Mouse (Mus musculus): Measurements from ENCODE around the gene Plin4. TPM values are rescaled to one million over a fixed set of nuclear protein-coding genes. Genes with fewer than 3 reads are reported as not detected.
"Not testable (repeated sequence)": the region's sequence is repeated elsewhere in the genome, so short reads cannot be mapped to it uniquely, and the experiment has no call there.

Plin4 gene
- polyA plus RNA-seq, 1 experiment from 2014 or later, result 0.04 TPM

GRCm38 (mm10) chr17:56092794-56093193 is 16.8 kb downstream of the Plin4 start:
- no peaks in the 10 kb centered on the region for H3K4me1 ChIP-seq
- no peaks in the 10 kb centered on the region for H3K27me3 ChIP-seq
- no peak overlapping the region for H3K4me2 ChIP-seq (replicated peaks)
- peaks cover 82% of the 10 kb centered on the region for H3K36me3 ChIP-seq
- H3K9me3 ChIP-seq, result no peaks in the 10 kb centered on the region
- H3K27ac ChIP-seq, result no peak overlapping the region
- 96% methylated on average over 1 of the region's 1 CpGs for WGBS
- ATAC-seq (ENCODE audit: low FRiP score, low read depth), result no peak
- no peak overlapping the region; the same call in 1 of the 2 replicates for H3K9ac ChIP-seq
- H3K4me3 ChIP-seq, result no peak overlapping the region

GRCm38 (mm10) chr17:56092312-56092711 is 17.3 kb downstream of the Plin4 start:
- H3K27ac ChIP-seq, result no peak overlapping the region
- H3K9ac ChIP-seq, result no peak overlapping the region
- H3K4me2 ChIP-seq (replicated peaks), result no peak overlapping the region
- H3K36me3 ChIP-seq, result peaks cover 82% of the 10 kb centered on the region
- no peaks in the 10 kb centered on the region for H3K27me3 ChIP-seq
- no peak for ATAC-seq (ENCODE audit: low FRiP score, low read depth)
- no peaks in the 10 kb centered on the region for H3K4me1 ChIP-seq
- no peak overlapping the region for H3K4me3 ChIP-seq
- 73% methylated on average over 1 of the region's 1 CpGs for WGBS
- H3K9me3 ChIP-seq, result no peaks in the 10 kb centered on the region

- Histone ChIP-seq H3K36me3 (peaks cover 27% of the 10 kb centered on the region), H3K9me3 (no peaks in the 10 kb centered on the region), H3K9ac (peak overlapping the region; percentile 84), H3K27me3 (no peaks in the 10 kb centered on the region), H3K4me1 (peaks cover 25% of the 10 kb centered on the region), H3K4me2 (replicated peaks) (peak overlapping the region; percentile 100), H3K4me3 (peak overlapping the region; percentile 90), H3K27ac (peak overlapping the region; percentile 74)
- peak; percentile 29 for ATAC-seq (ENCODE audit: low FRiP score, low read depth)
- 5% methylated on average over 8 of the region's 8 CpGs for WGBS
Measured at GRCm38 (mm10) chr17:56080781-56081585, 28.6 kb downstream of the Plin4 start.

- peaks cover 33% of the 10 kb centered on the region for H3K4me1 ChIP-seq
- H3K36me3 ChIP-seq, result peaks cover 23% of the 10 kb centered on the region
- H3K9me3 ChIP-seq, result no peaks in the 10 kb centered on the region
- H3K27ac ChIP-seq, result peak overlapping the region; percentile 73; the same call in 1 of the 2 replicates
- H3K4me2 ChIP-seq (replicated peaks), result peak overlapping the region; percentile 100
- no peak for ATAC-seq (ENCODE audit: low FRiP score, low read depth)
- WGBS, result under 1% methylated on average over 11 of the region's 11 CpGs
- H3K4me3 ChIP-seq, result peak overlapping the region; percentile 90
- H3K9ac ChIP-seq, result peak overlapping the region; percentile 84
- no peaks in the 10 kb centered on the region for H3K27me3 ChIP-seq
Measured at GRCm38 (mm10) chr17:56079921-56080320, 29.7 kb downstream of the Plin4 start.

- under 1% methylated on average over 61 of the region's 61 CpGs for WGBS
- H3K4me3 ChIP-seq, result peak within 1 kb of the TSS; percentile 90
- H3K27me3 ChIP-seq, result no peaks in the 10 kb centered on the region
- H3K9ac ChIP-seq, result peak within 1 kb of the TSS; percentile 84
- peaks cover 36% of the 10 kb centered on the region for H3K4me1 ChIP-seq
- peak within 1 kb of the TSS; percentile 73; the same call in 1 of the 2 replicates for H3K27ac ChIP-seq
- peak; percentile 94 for ATAC-seq (ENCODE audit: low FRiP score, low read depth)
- peak within 1 kb of the TSS; percentile 100 for H3K4me2 ChIP-seq (replicated peaks)
- no peaks in the 10 kb centered on the region for H3K9me3 ChIP-seq
- peaks cover 19% of the 10 kb centered on the region for H3K36me3 ChIP-seq
Measured at GRCm38 (mm10) chr17:56078880-56079795, 30.5 kb downstream of the Plin4 start, which contains the start of gene Hdgfl2. Hdgfl2 (plus strand) TSS chr17:56079634.

- peaks cover 14% of the 10 kb centered on the region for H3K36me3 ChIP-seq
- H3K4me2 ChIP-seq (replicated peaks), result peak overlapping the region; percentile 52
- not testable (repeated sequence) for ATAC-seq (ENCODE audit: low FRiP score, low read depth); H3K9ac ChIP-seq; H3K27me3 ChIP-seq; H3K9me3 ChIP-seq; H3K27ac ChIP-seq
- 65% methylated on average over 9 of the region's 9 CpGs for WGBS
- peaks cover 42% of the 10 kb centered on the region for H3K4me1 ChIP-seq
- peak overlapping the region; percentile 90 for H3K4me3 ChIP-seq
Measured at GRCm38 (mm10) chr17:56078361-56078760, 31.2 kb downstream of the Plin4 start.

GRCm38 (mm10) chr17:56077523-56077922 is 32.1 kb downstream of the Plin4 start:
- H3K9ac ChIP-seq, result no peak overlapping the region
- H3K9me3 ChIP-seq, result no peaks in the 10 kb centered on the region
- H3K4me3 ChIP-seq, result no peak overlapping the region
- peaks cover 49% of the 10 kb centered on the region for H3K4me1 ChIP-seq
- H3K27me3 ChIP-seq, result no peaks in the 10 kb centered on the region
- no peak for ATAC-seq (ENCODE audit: low FRiP score, low read depth)
- H3K36me3 ChIP-seq, result peaks cover 11% of the 10 kb centered on the region
- 92% methylated on average over 5 of the region's 5 CpGs for WGBS
- H3K4me2 ChIP-seq (replicated peaks), result no peak overlapping the region
- H3K27ac ChIP-seq, result no peak overlapping the region

GRCm38 (mm10) chr17:56074827-56075208 is 34.8 kb downstream of the Plin4 start, which contains the start of gene Ubxn6:
Ubxn6 (minus strand) TSS chr17:56075028.
- under 1% methylated on average over 35 of the region's 35 CpGs for WGBS
- H3K27ac ChIP-seq, result peak within 1 kb of the TSS; percentile 95

GRCm38 (mm10) chr17:56074097-56074826 is 35.3 kb downstream of the Plin4 start:
- H3K4me2 ChIP-seq (replicated peaks), result peak overlapping the region; percentile 73
- no peaks in the 10 kb centered on the region for H3K9me3 ChIP-seq
- peak overlapping the region; percentile 95 for H3K27ac ChIP-seq
- peak overlapping the region; percentile 76 for H3K4me3 ChIP-seq
- no peaks in the 10 kb centered on the region for H3K27me3 ChIP-seq
- 10% methylated on average over 22 of the region's 22 CpGs for WGBS
- H3K36me3 ChIP-seq, result peaks cover 38% of the 10 kb centered on the region
- peak; percentile 25 for ATAC-seq (ENCODE audit: low FRiP score, low read depth)
- peak overlapping the region; percentile 83 for H3K9ac ChIP-seq
- peaks cover 25% of the 10 kb centered on the region for H3K4me1 ChIP-seq

More at GRCm38 (mm10) chr17:56074827-56075208, 34.8 kb downstream of the Plin4 start, which contains the start of gene Ubxn6:
- H3K4me2 ChIP-seq (replicated peaks), result peak within 1 kb of the TSS; percentile 73
- peaks cover 33% of the 10 kb centered on the region for H3K36me3 ChIP-seq
- H3K9ac ChIP-seq, result peak within 1 kb of the TSS; percentile 83
- H3K4me1 ChIP-seq, result peaks cover 25% of the 10 kb centered on the region
- H3K27me3 ChIP-seq, result no peaks in the 10 kb centered on the region
- no peaks in the 10 kb centered on the region for H3K9me3 ChIP-seq
- peak within 1 kb of the TSS; percentile 76 for H3K4me3 ChIP-seq
- ATAC-seq (ENCODE audit: low FRiP score, low read depth), result peak; percentile 16

- H3K4me1 ChIP-seq, result peaks cover 25% of the 10 kb centered on the region
- ATAC-seq (ENCODE audit: low FRiP score, low read depth), result no peak
- WGBS, result 95% methylated on average over 5 of the region's 5 CpGs
- no peak overlapping the region for H3K4me2 ChIP-seq (replicated peaks)
- H3K36me3 ChIP-seq, result peaks cover 59% of the 10 kb centered on the region
- H3K27ac ChIP-seq, result no peak overlapping the region
- no peak overlapping the region for H3K9ac ChIP-seq
- no peaks in the 10 kb centered on the region for H3K27me3 ChIP-seq
- H3K9me3 ChIP-seq, result no peaks in the 10 kb centered on the region
- H3K4me3 ChIP-seq, result no peak overlapping the region
Measured at GRCm38 (mm10) chr17:56072243-56072642, 37.4 kb downstream of the Plin4 start.

- no peaks in the 10 kb centered on the region for H3K9me3 ChIP-seq
- H3K27me3 ChIP-seq, result no peaks in the 10 kb centered on the region
- ATAC-seq (ENCODE audit: low FRiP score, low read depth), result no peak
- H3K4me1 ChIP-seq, result peaks cover 25% of the 10 kb centered on the region
- H3K9ac ChIP-seq, result no peak overlapping the region
- H3K27ac ChIP-seq, result no peak overlapping the region
- H3K36me3 ChIP-seq, result peaks cover 70% of the 10 kb centered on the region
- no peak overlapping the region for H3K4me3 ChIP-seq
- no peak overlapping the region for H3K4me2 ChIP-seq (replicated peaks)
Measured at GRCm38 (mm10) chr17:56071126-56071525, 38.5 kb downstream of the Plin4 start.

Measured in limb, embryonic 13.5 days (tissue).